Mouse (Mus musculus) stomach, postnatal 0 days (tissue): ENCODE measurements around the gene Nrxn3.

Experiments
- CTCF ChIP-seq: IDR thresholded peaks from 2 replicates; pipeline ENCODE4 v1.5.1; 2016; ENCODE audit warnings: antibody characterized with exemption, low read depth, mild to moderate bottlenecking, moderate library complexity
- EP300 ChIP-seq: optimal IDR thresholded peaks from 2 replicates; pipeline ENCODE3; 2016; ENCODE audit warnings: antibody characterized with exemption

GRCm38 (mm10) chr12:88857701-88858100 lies 135.0 kb downstream of the Nrxn3 start:
- TF ChIP-seq CTCF (no peak), EP300 (no peak)
